Mouse (Mus musculus) cerebellum, adult 2 months (tissue): ENCODE measurements around the gene Upp2. TPM values are rescaled to one million over a fixed set of nuclear protein-coding genes. Genes with fewer than 3 reads are reported as not detected.

Experiments used
- DNase-seq, 2 experiments: peaks; one replicate each; pipeline ENCODE4 v3.0.0; 2021
- H3K27ac ChIP-seq: fragments of 200-500 bp; 2 replicates; pipeline ENCODE4 v1.5.1; 2012; ENCODE audit warnings: low read length, control low read depth, inconsistent platforms; ENCODE audit not compliant: insufficient read depth
- H3K27me3 ChIP-seq: fragments of 200-500 bp; 2 replicates; pipeline ENCODE4 v1.6.1; 2012; ENCODE audit warnings: inconsistent platforms, mild to moderate bottlenecking, low read length, moderate library complexity; ENCODE audit not compliant: control insufficient read depth, insufficient read depth
- H3K4me1 ChIP-seq: fragments of 200-500 bp; 2 replicates; pipeline ENCODE4 v1.6.1; 2011; ENCODE audit warnings: low read length; ENCODE audit not compliant: control insufficient read depth, insufficient read depth
- H3K4me3 ChIP-seq: fragments of 200-500 bp; replicated peaks from 2 replicates; pipeline ENCODE3; 2011; ENCODE audit warnings: mild to moderate bottlenecking, low read depth, low read length, control low read depth; ENCODE audit not compliant: insufficient read depth
- CTCF ChIP-seq: fragments of 200-500 bp; IDR thresholded peaks from 2 replicates; pipeline ENCODE4 v1.5.1; 2011; ENCODE audit warnings: low read depth, mild to moderate bottlenecking, control low read depth, low read length, moderate library complexity, borderline replicate concordance; ENCODE audit not compliant: insufficient read depth
- POLR2A ChIP-seq: fragments of 200-500 bp; IDR thresholded peaks from 2 replicates; pipeline ENCODE4 v1.6.1; 2011; ENCODE audit warnings: low read length, control low read depth, borderline replicate concordance; ENCODE audit not compliant: insufficient read depth
- WGBS: fragments of 180-500 bp; shearing (Covaris S2); methylation state at CpG from one replicate; pipeline ENCODE4 v1.1.7; 2018; 5-methylcytosine and 5-hydroxymethylcytosine counted together
- polyA plus RNA-seq: library from polyadenylated mRNA; depleted of rRNA; stranded (reverse); fragments of >200 nt; gene quantifications from 2 replicates; pipeline ENCODE4 v1.2.3, GENCODE M21; 2012

The Upp2 gene
- polyA plus RNA-seq, 1 experiment, result 38.2 TPM

- TF ChIP-seq CTCF, result no peak
- no peak for TF ChIP-seq POLR2A
- Histone ChIP-seq H3K4me1 (no peaks in the 10 kb centered on the region), H3K27me3 (no peaks in the 10 kb centered on the region), H3K27ac (no peak overlapping the region), H3K4me3 (no peak overlapping the region)
- DNase-seq, result no peak
- 37% methylated on average over 2 of the region's 2 CpGs for WGBS
Observed at GRCm38 (mm10) chr2:58752891-58753290, 185.8 kb downstream of the Upp2 start.

- Histone ChIP-seq H3K27me3 (no peaks in the 10 kb centered on the region; the same call in 1 of the 2 replicates), H3K4me3 (no peak overlapping the region), H3K4me1 (no peaks in the 10 kb centered on the region), H3K27ac (no peak overlapping the region)
- no peak for DNase-seq
- WGBS, result 91% methylated on average over 3 of the region's 3 CpGs
- TF ChIP-seq POLR2A (no peak), CTCF (no peak)
Observed at GRCm38 (mm10) chr2:58754736-58755135, 187.6 kb downstream of the Upp2 start.

- Histone ChIP-seq H3K4me3 (no peak overlapping the region), H3K4me1 (no peaks in the 10 kb centered on the region), H3K27ac (no peak overlapping the region), H3K27me3 (no peaks in the 10 kb centered on the region; the same call in 1 of the 2 replicates)
- no peak for DNase-seq
- TF ChIP-seq POLR2A, result no peak
- TF ChIP-seq CTCF, result no peak
- 39% methylated on average over 2 of the region's 2 CpGs for WGBS
Observed at GRCm38 (mm10) chr2:58758081-58758480, 191.0 kb downstream of the Upp2 start.

GRCm38 (mm10) chr2:58759676-58760075, 192.6 kb downstream of the Upp2 start:
- no peaks in the 10 kb centered on the region for H3K4me1 ChIP-seq
- TF ChIP-seq CTCF (no peak), POLR2A (no peak)
- no peaks in the 10 kb centered on the region; the same call in 1 of the 2 replicates for H3K27me3 ChIP-seq
- no peak overlapping the region for H3K27ac ChIP-seq
- no peak overlapping the region for H3K4me3 ChIP-seq
- no peak for DNase-seq
- 61% methylated on average over 5 of the region's 5 CpGs for WGBS

GRCm38 (mm10) chr2:58765141-58765540, 198.0 kb downstream of the Upp2 start:
- 90% methylated on average over 8 of the region's 8 CpGs for WGBS
- H3K4me1 ChIP-seq, result no peaks in the 10 kb centered on the region
- H3K27ac ChIP-seq, result no peak overlapping the region

GRCm38 (mm10) chr2:58773833-58774232, 206.7 kb downstream of the Upp2 start:
- 32% methylated on average over 9 of the region's 9 CpGs for WGBS
- no peak for DNase-seq
- Histone ChIP-seq H3K4me3 (no peak overlapping the region), H3K27me3 (no peaks in the 10 kb centered on the region), H3K4me1 (no peaks in the 10 kb centered on the region), H3K27ac (no peak overlapping the region)
- no peak for TF ChIP-seq CTCF
- TF ChIP-seq POLR2A, result no peak

More at GRCm38 (mm10) chr2:58765141-58765540, 198.0 kb downstream of the Upp2 start:
- H3K27me3 ChIP-seq, result no peaks in the 10 kb centered on the region
- TF ChIP-seq POLR2A, result no peak
- TF ChIP-seq CTCF, result no peak
- H3K4me3 ChIP-seq, result no peak overlapping the region
- DNase-seq, result no peak

- Histone ChIP-seq H3K27me3 (no peaks in the 10 kb centered on the region), H3K4me1 (peaks cover 7% of the 10 kb centered on the region), H3K4me3 (no peak overlapping the region), H3K27ac (no peak overlapping the region)
- DNase-seq, result no peak
- WGBS, result 94% methylated on average over 3 of the region's 3 CpGs
- TF ChIP-seq CTCF (no peak), POLR2A (no peak)
Observed at GRCm38 (mm10) chr2:58778986-58779495, 211.9 kb downstream of the Upp2 start.

GRCm38 (mm10) chr2:58783526-58783925, 216.4 kb downstream of the Upp2 start:
- Histone ChIP-seq H3K27ac (peak overlapping the region; percentile 47; the same call in 1 of the 2 replicates), H3K4me3 (no peak overlapping the region), H3K4me1 (peaks cover 7% of the 10 kb centered on the region), H3K27me3 (no peaks in the 10 kb centered on the region)
- DNase-seq, result peak; percentile 71 to 90
- 17% methylated on average over 1 of the region's 1 CpGs for WGBS
- TF ChIP-seq POLR2A (no peak), CTCF (no peak)

GRCm38 (mm10) chr2:58786177-58786576, 219.1 kb downstream of the Upp2 start:
- Histone ChIP-seq H3K4me1 (peaks cover 7% of the 10 kb centered on the region), H3K27me3 (no peaks in the 10 kb centered on the region), H3K4me3 (no peak overlapping the region), H3K27ac (no peak overlapping the region)
- no peak for TF ChIP-seq POLR2A
- TF ChIP-seq CTCF, result no peak
- WGBS, result 96% methylated on average over 3 of the region's 3 CpGs
- no peak for DNase-seq
